Mouse (Mus musculus): ENCODE data around the gene Lrp4.

DNA sequence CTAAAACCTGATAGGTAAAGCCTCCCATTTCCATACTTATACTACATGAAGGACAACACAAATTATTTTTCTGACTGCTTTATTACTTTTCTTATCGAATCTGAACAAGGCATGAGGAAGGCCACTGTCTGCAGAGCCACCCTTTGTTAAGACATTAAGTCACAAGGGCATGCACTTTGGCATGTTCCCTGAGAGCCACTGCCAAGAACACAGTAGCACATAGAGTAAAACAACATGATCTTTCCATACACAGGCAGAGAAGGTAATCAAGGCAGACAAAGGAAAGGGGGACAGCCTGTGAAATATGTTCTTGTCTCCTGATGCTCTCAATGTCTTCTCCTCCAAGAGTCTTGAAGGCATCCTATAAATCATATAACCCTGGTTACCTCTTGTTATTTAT is 43.5 kb upstream of the Lrp4 start:
- TF ChIP-seq CTCF (IDR thresholded peaks at IDR 0.05; ENCODE audit: low read depth) (no peak), EP300 (IDR thresholded peaks at IDR 0.05; ENCODE audit: low read depth) (no peak)
